Mouse (Mus musculus) intestine, embryonic 16.5 days (tissue): Measurements from ENCODE around the gene Ccdc78. TPM values are rescaled to one million over a fixed set of nuclear protein-coding genes. Genes with fewer than 3 reads are reported as not detected.

Experiments
- ATAC-seq: fragments of 200-750 bp; cut with Nextera tagmentation; 2 replicates; pipeline ENCODE4 v1.8.0; 2017; ENCODE audit warnings: moderate TSS enrichment, moderate library complexity
- H3K27ac ChIP-seq: fragments of 300-500 bp; sonication (generic); 2 replicates; pipeline ENCODE4 v1.5.1; 2014; ENCODE audit warnings: mild to moderate bottlenecking, low read length
- H3K27me3 ChIP-seq: fragments of 300-500 bp; sonication (generic); replicated peaks from 2 replicates; pipeline ENCODE4 v1.6.1; 2014; ENCODE audit warnings: low read length, control low read depth, mixed read lengths; ENCODE audit not compliant: control insufficient read depth, insufficient read depth
- H3K36me3 ChIP-seq: fragments of 300-500 bp; sonication (generic); 2 replicates; pipeline ENCODE4 v1.6.1; 2014; ENCODE audit warnings: low read length, control low read depth; ENCODE audit not compliant: control insufficient read depth, insufficient read depth
- H3K4me1 ChIP-seq: fragments of 300-500 bp; sonication (generic); 2 replicates; pipeline ENCODE4 v1.6.1; 2014; ENCODE audit warnings: low read length, control low read depth, mixed read lengths; ENCODE audit not compliant: control insufficient read depth, insufficient read depth
- H3K4me2 ChIP-seq: fragments of 300-500 bp; sonication (generic); 2 replicates; pipeline ENCODE4 v1.6.1; 2014; ENCODE audit warnings: low read depth, low read length, control low read depth
- H3K4me3 ChIP-seq: fragments of 300-500 bp; sonication (generic); 2 replicates; pipeline ENCODE4 v1.5.1; 2014; ENCODE audit warnings: mild to moderate bottlenecking, low read length
- H3K9ac ChIP-seq: fragments of 300-500 bp; sonication (generic); 2 replicates; pipeline ENCODE4 v1.6.1; 2014; ENCODE audit warnings: low read depth, low read length
- H3K9me3 ChIP-seq: fragments of 300-500 bp; sonication (generic); 2 replicates; pipeline ENCODE4 v1.6.1; 2016; ENCODE audit warnings: low read length, control low read depth; ENCODE audit not compliant: control insufficient read depth
- WGBS: fragments of 180-500 bp; shearing (Covaris S2); extraction: QIAGEN DNeasy Blood & Tissue Kit; methylation state at CpG from one replicate; pipeline ENCODE4 v1.1.7; 2014; 5-methylcytosine and 5-hydroxymethylcytosine counted together
- polyA plus RNA-seq: library from polyadenylated mRNA; unstranded; fragments of >200 nt; fragmentation: Nextera tagmentation; extraction: Ambion mirVana; gene quantifications from 2 replicates; pipeline ENCODE4 v1.2.1, GENCODE M21; 2015

Gene Ccdc78
- polyA plus RNA-seq, 1 experiment from 2014 or later: 0.16 TPM

GRCm38 (mm10) chr17:25755627-25756377 lies 30.6 kb upstream of the Ccdc78 start:
- 29% methylated on average over 4 of the region's 4 CpGs for whole genome bisulfite sequencing
- Histone ChIP-seq H3K4me1 (peaks cover 6% of the 10 kb centered on the region; the same call in 1 of the 2 replicates), H3K9ac (no peak overlapping the region), H3K4me3 (no peak overlapping the region), H3K9me3 (no peaks in the 10 kb centered on the region), H3K36me3 (no peaks in the 10 kb centered on the region), H3K27me3 (no peaks in the 10 kb centered on the region), H3K4me2 (no peak overlapping the region), H3K27ac (no peak overlapping the region)
- ATAC-seq: peak; percentile 70

- Histone ChIP-seq H3K9ac (no peak overlapping the region), H3K4me1 (0 out of 2 replicates have a peak, but pooled peaks cover 4% of the 10 kb centered on the region), H3K4me3 (no peak overlapping the region), H3K27ac (no peak overlapping the region), H3K36me3 (no peaks in the 10 kb centered on the region), H3K9me3 (no peaks in the 10 kb centered on the region), H3K4me2 (no peak overlapping the region), H3K27me3 (no peaks in the 10 kb centered on the region)
- ATAC-seq: peak; percentile 63; the same call in 1 of the 2 replicates
- 67% methylated on average over 9 of the region's 9 CpGs for WGBS
These were observed 29.8 kb upstream of the Ccdc78 start for GRCm38 (mm10) chr17:25756378-25757242.

- Histone ChIP-seq H3K9me3 (no peaks in the 10 kb centered on the region), H3K4me3 (no peak overlapping the region), H3K4me2 (no peak overlapping the region), H3K27me3 (no peaks in the 10 kb centered on the region), H3K27ac (no peak overlapping the region), H3K4me1 (0 out of 2 replicates have a peak, but pooled peaks cover 4% of the 10 kb centered on the region), H3K9ac (no peak overlapping the region), H3K36me3 (no peaks in the 10 kb centered on the region)
- WGBS: 63% methylated on average over 3 of the region's 3 CpGs
- no peak for ATAC-seq
These were observed 28.7 kb upstream of the Ccdc78 start for GRCm38 (mm10) chr17:25757691-25758090.

GRCm38 (mm10) chr17:25760148-25760547 lies 26.2 kb upstream of the Ccdc78 start:
- Histone ChIP-seq H3K9me3 (no peaks in the 10 kb centered on the region), H3K4me3 (no peak overlapping the region), H3K4me1 (0 out of 2 replicates have a peak, but pooled peaks cover 4% of the 10 kb centered on the region), H3K4me2 (no peak overlapping the region), H3K27me3 (no peaks in the 10 kb centered on the region), H3K27ac (no peak overlapping the region), H3K36me3 (no peaks in the 10 kb centered on the region), H3K9ac (no peak overlapping the region)
- ATAC-seq: no peak
- 73% methylated on average over 8 of the region's 8 CpGs for WGBS

- no peak overlapping the region for H3K4me2 ChIP-seq
- WGBS: 34% methylated on average over 4 of the region's 4 CpGs
- H3K27ac ChIP-seq: no peak overlapping the region
- no peaks in the 10 kb centered on the region for H3K27me3 ChIP-seq
- no peaks in the 10 kb centered on the region for H3K4me1 ChIP-seq
- no peaks in the 10 kb centered on the region for H3K9me3 ChIP-seq
- no peak overlapping the region for H3K4me3 ChIP-seq
- ATAC-seq: no peak
- H3K9ac ChIP-seq: no peak overlapping the region
- H3K36me3 ChIP-seq: no peaks in the 10 kb centered on the region
These were observed 24.8 kb upstream of the Ccdc78 start for GRCm38 (mm10) chr17:25761561-25761970.

- H3K9ac ChIP-seq: no peak overlapping the region
- WGBS: 39% methylated on average over 3 of the region's 3 CpGs
- H3K4me1 ChIP-seq: no peaks in the 10 kb centered on the region
- H3K9me3 ChIP-seq: no peaks in the 10 kb centered on the region
- no peaks in the 10 kb centered on the region for H3K36me3 ChIP-seq
- H3K27me3 ChIP-seq: no peaks in the 10 kb centered on the region
- H3K27ac ChIP-seq: no peak overlapping the region
- no peak overlapping the region for H3K4me2 ChIP-seq
- no peak overlapping the region for H3K4me3 ChIP-seq
- no peak for ATAC-seq
These were observed 23.8 kb upstream of the Ccdc78 start for GRCm38 (mm10) chr17:25762591-25762990.

GRCm38 (mm10) chr17:25765886-25766285 lies 20.5 kb upstream of the Ccdc78 start:
- H3K27me3 ChIP-seq: no peaks in the 10 kb centered on the region
- no peak overlapping the region for H3K4me3 ChIP-seq
- no peak overlapping the region for H3K4me2 ChIP-seq
- 60% methylated on average over 5 of the region's 5 CpGs for WGBS
- H3K9me3 ChIP-seq: no peaks in the 10 kb centered on the region
- no peak for ATAC-seq
- H3K4me1 ChIP-seq: no peaks in the 10 kb centered on the region
- H3K9ac ChIP-seq: no peak overlapping the region
- H3K27ac ChIP-seq: no peak overlapping the region
- H3K36me3 ChIP-seq: no peaks in the 10 kb centered on the region

GRCm38 (mm10) chr17:25769331-25769730 lies 17.0 kb upstream of the Ccdc78 start:
- no peaks in the 10 kb centered on the region for H3K27me3 ChIP-seq
- no peaks in the 10 kb centered on the region for H3K36me3 ChIP-seq
- peaks cover 3% of the 10 kb centered on the region for H3K4me1 ChIP-seq
- no peak overlapping the region for H3K4me3 ChIP-seq
- no peak overlapping the region for H3K4me2 ChIP-seq
- no peak for ATAC-seq
- no peaks in the 10 kb centered on the region for H3K9me3 ChIP-seq
- 53% methylated on average over 9 of the region's 9 CpGs for WGBS
- no peak overlapping the region for H3K27ac ChIP-seq
- H3K9ac ChIP-seq: no peak overlapping the region

- H3K36me3 ChIP-seq: no peaks in the 10 kb centered on the region
- H3K4me3 ChIP-seq: peak within 1 kb of the TSS; percentile 85
- under 1% methylated on average over 37 of the region's 37 CpGs for WGBS
- no peaks in the 10 kb centered on the region for H3K27me3 ChIP-seq
- ATAC-seq: peak; percentile 89
- peaks cover 7% of the 10 kb centered on the region for H3K4me1 ChIP-seq
- peak within 1 kb of the TSS; percentile 95 for H3K9ac ChIP-seq
- H3K4me2 ChIP-seq: peak within 1 kb of the TSS; percentile 81
- H3K27ac ChIP-seq: no peak within 1 kb of the TSS
- no peaks in the 10 kb centered on the region for H3K9me3 ChIP-seq
These were observed 12.7 kb upstream of the Ccdc78 start, which contains the start of gene Narfl for GRCm38 (mm10) chr17:25773549-25774120. Gene Narfl, plus strand, starts transcription at chr17:25773776.
